Mouse (Mus musculus) ovary, adult 18-20 months (tissue): Measurements from ENCODE around the gene Slc22a21.

Experiments used
- DNase-seq: peaks from one replicate; pipeline ENCODE4 v3.0.0; 2022; ENCODE audit warnings: low spot score, mixed read lengths

Slc22a21 gene

DNA sequence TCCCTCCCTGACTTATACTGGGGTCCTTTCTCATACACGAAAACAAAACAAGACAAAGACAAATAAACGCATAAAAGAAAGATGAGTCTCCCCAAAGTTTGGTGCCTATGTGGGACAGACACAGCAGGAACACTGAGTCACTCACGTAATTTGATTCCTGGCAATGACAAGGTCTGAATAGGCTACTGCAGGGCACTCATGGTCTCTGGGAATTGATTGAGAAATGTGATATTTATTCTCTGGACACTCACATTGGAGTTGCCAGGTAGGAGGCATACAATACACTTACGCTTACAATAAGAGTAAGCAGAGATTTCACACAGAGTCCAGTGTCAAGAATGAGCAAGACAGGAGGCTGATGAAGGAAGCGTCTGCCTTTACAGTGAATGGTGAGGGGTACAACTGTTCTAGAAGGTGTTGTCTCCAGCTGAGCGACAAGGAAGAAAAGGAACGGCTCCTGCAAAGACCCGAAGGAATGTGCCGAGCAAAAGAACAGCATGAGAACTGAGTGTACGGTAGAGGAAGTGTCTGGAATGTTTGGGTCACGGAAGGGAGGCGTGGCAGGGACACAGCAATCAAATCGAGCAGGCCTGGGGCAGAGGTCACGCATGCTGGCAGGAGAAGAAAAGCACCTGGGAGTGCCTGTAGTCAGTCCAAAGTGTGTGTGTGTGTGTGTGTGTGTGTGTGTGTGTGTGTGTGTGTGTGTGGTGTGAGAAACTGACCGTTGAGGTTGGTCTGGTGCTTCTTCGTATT, 76.2 kb downstream of the Slc22a21 start:
- DNase-seq, result peak; percentile 37

DNA sequence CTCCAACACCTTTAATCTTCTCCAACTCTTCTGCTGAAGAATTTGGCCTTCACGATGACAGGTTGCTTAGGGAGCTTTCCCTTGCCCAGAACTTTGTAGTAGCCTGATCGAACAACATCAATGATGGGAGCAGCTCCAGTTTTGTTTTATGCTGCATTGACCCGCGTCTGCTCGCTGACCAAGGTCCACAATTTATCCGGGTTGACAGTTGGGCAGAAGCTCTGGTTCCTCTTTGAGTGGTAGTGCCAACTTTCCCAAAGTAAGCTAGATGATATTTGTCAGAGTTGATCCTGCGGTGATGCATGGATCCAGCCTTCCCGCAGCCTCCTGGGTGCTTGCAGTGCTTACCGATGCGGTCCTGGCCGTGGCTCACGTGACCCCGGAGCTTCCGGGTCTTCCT, 77.4 kb downstream of the Slc22a21 start:
- no peak for DNase-seq

- no peak for DNase-seq
Measured at GRCm38 (mm10) chr11:53900991-53901390, 79.1 kb downstream of the Slc22a21 start.

DNA sequence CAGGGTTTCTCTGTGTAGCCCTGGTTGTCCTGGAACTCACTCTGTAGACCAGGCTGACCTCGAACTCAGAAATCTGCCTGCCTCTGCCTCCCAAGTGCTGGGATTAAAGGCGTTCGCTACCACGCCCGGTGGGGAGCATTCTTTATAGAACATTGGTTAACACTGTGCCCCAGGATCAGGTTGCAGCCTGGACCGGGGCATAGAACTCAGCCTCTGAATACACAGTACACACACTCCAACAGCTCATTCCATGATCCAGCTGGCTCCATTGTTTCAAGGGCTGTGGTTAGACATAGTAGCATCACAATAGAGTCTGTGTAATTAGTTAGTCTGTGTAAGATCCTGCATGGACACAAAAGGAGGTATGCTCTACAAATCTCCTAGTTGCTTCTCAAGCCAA, 80.2 kb downstream of the Slc22a21 start:
- no peak for DNase-seq
